Mouse (Mus musculus) midbrain, postnatal 0 days (tissue): Measurements from ENCODE around the gene Oxct1. TPM values are rescaled to one million over a fixed set of nuclear protein-coding genes. Genes with fewer than 3 reads are reported as not detected.

Experiments
- ATAC-seq: fragments of 200-750 bp; cut with Nextera tagmentation; 2 replicates; pipeline ENCODE4 v1.8.0; 2017; ENCODE audit warnings: moderate number of reproducible peaks, mild to moderate bottlenecking, moderate TSS enrichment, moderate library complexity; ENCODE audit not compliant: low FRiP score
- DNase-seq: peaks from one replicate; pipeline ENCODE4 v3.0.0-alpha.2; 2015; ENCODE audit warnings: low spot score
- H3K27ac ChIP-seq: fragments of 300-500 bp; sonication (generic); 2 replicates; pipeline ENCODE4 v1.5.1; 2014; ENCODE audit warnings: low read depth, mild to moderate bottlenecking, low read length, mixed read lengths
- H3K27me3 ChIP-seq: fragments of 300-500 bp; sonication (generic); 2 replicates; pipeline ENCODE4 v1.6.1; 2014; ENCODE audit warnings: low read length, control low read depth, mixed read lengths; ENCODE audit not compliant: insufficient read depth
- H3K36me3 ChIP-seq: fragments of 300-500 bp; sonication (generic); 2 replicates; pipeline ENCODE4 v1.6.1; 2014; ENCODE audit warnings: low read length, control low read depth, mixed read lengths; ENCODE audit not compliant: insufficient read depth
- H3K4me1 ChIP-seq: fragments of 300-500 bp; sonication (generic); 2 replicates; pipeline ENCODE4 v1.6.1; 2014; ENCODE audit warnings: mild to moderate bottlenecking, control low read depth, antibody characterized with exemption, low read length, mixed read lengths; ENCODE audit not compliant: insufficient read depth
- H3K4me2 ChIP-seq: fragments of 300-500 bp; sonication (generic); 2 replicates; pipeline ENCODE4 v1.6.1; 2014; ENCODE audit warnings: low read depth, mild to moderate bottlenecking, low read length, mixed read lengths; ENCODE audit not compliant: poor library complexity, severe bottlenecking
- H3K4me3 ChIP-seq: fragments of 300-500 bp; sonication (generic); 2 replicates; pipeline ENCODE4 v1.5.1; 2014; ENCODE audit warnings: low read depth, mild to moderate bottlenecking, low read length, moderate library complexity
- H3K9ac ChIP-seq: fragments of 300-500 bp; sonication (generic); replicated peaks from 2 replicates; pipeline ENCODE4 v1.6.1; 2014; ENCODE audit warnings: mild to moderate bottlenecking, low read length, moderate library complexity, mixed read lengths; ENCODE audit not compliant: poor library complexity, severe bottlenecking
- H3K9me3 ChIP-seq: fragments of 300-500 bp; sonication (generic); 2 replicates; pipeline ENCODE4 v1.6.1; 2016; ENCODE audit warnings: low read length, control low read depth
- CTCF ChIP-seq: IDR thresholded peaks from 2 replicates; pipeline ENCODE4 v1.5.1; 2016; ENCODE audit warnings: antibody characterized with exemption, mild to moderate bottlenecking
- WGBS: fragments of 180-500 bp; shearing (Covaris S2); extraction: QIAGEN DNeasy Blood & Tissue Kit; methylation state at CpG from one replicate; pipeline ENCODE4 v1.1.7; 2014; 5-methylcytosine and 5-hydroxymethylcytosine counted together
- polyA plus RNA-seq: library from polyadenylated mRNA; unstranded; fragments of >200 nt; fragmentation: Nextera tagmentation; extraction: Ambion mirVana; gene quantifications from 2 replicates; pipeline ENCODE4 v1.2.1, GENCODE M21; 2015
- total RNA-seq: library from RNA; depleted of rRNA; stranded (reverse); fragments of >200 nt; gene quantifications from 2 replicates; pipeline ENCODE4 v1.2.3, GENCODE M21; 2014

Gene Oxct1
- total and polyA plus RNA-seq, 2 experiments from 2014 or later, result 240 to 461 TPM

- DNase-seq (no peak), ATAC-seq (no peak)
- Histone ChIP-seq H3K36me3 (peaks cover 14% of the 10 kb centered on the region; the same call in 1 of the 2 replicates), H3K9ac (no peak overlapping the region), H3K27ac (no peak overlapping the region), H3K4me3 (no peak overlapping the region), H3K4me2 (no peak overlapping the region), H3K27me3 (no peaks in the 10 kb centered on the region), H3K9me3 (no peaks in the 10 kb centered on the region), H3K4me1 (no peaks in the 10 kb centered on the region)
- TF ChIP-seq CTCF, result no peak
- 76% methylated on average over 4 of the region's 4 CpGs for WGBS
Observed at GRCm38 (mm10) chr15:4087446-4087845, 61.3 kb downstream of the Oxct1 start.

GRCm38 (mm10) chr15:4087914-4088313, 61.7 kb downstream of the Oxct1 start:
- no peaks in the 10 kb centered on the region for H3K27me3 ChIP-seq
- no peak for TF ChIP-seq CTCF
- no peaks in the 10 kb centered on the region for H3K4me1 ChIP-seq
- peaks cover 14% of the 10 kb centered on the region; the same call in 1 of the 2 replicates for H3K36me3 ChIP-seq
- WGBS, result 48% methylated on average over 7 of the region's 7 CpGs
- DNase-seq, result no peak
- no peak for ATAC-seq
- no peak overlapping the region for H3K27ac ChIP-seq
- no peak overlapping the region for H3K4me2 ChIP-seq
- no peak overlapping the region for H3K4me3 ChIP-seq
- no peaks in the 10 kb centered on the region for H3K9me3 ChIP-seq
- H3K9ac ChIP-seq, result no peak overlapping the region

DNA sequence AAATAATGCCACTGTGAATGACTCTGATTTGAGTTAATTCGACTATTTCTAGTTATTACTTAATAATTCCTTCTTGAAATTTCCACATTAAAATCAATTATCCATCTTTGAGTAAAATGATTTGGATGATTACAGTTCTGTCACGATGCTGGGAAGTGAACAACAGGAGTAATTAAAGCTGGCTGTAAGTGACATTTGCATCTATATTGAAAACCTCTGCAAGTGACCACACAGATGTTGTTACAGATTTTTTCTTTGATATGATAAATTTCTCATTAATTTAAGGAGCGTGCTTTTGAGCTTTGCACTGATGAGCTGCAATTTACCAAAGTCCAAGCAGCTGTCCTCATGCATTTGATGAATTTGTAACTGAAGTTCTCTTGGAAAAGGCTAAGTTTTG, 64.4 kb downstream of the Oxct1 start:
- ATAC-seq (no peak), DNase-seq (no peak)
- WGBS, result 73% methylated on average over 3 of the region's 3 CpGs

GRCm38 (mm10) chr15:4092586-4092985, 66.4 kb downstream of the Oxct1 start:
- H3K4me2 ChIP-seq, result no peak overlapping the region
- TF ChIP-seq CTCF, result no peak
- no peak for DNase-seq
- no peak overlapping the region for H3K9ac ChIP-seq
- no peaks in the 10 kb centered on the region for H3K9me3 ChIP-seq
- no peaks in the 10 kb centered on the region for H3K4me1 ChIP-seq
- H3K36me3 ChIP-seq, result peaks cover 16% of the 10 kb centered on the region; the same call in 1 of the 2 replicates
- H3K27me3 ChIP-seq, result no peaks in the 10 kb centered on the region
- H3K4me3 ChIP-seq, result no peak overlapping the region
- H3K27ac ChIP-seq, result no peak overlapping the region
- 96% methylated on average over 2 of the region's 2 CpGs for WGBS
- no peak for ATAC-seq

More for the DNA sequence above, 64.4 kb downstream of the Oxct1 start:
- Histone ChIP-seq H3K4me1 (no peaks in the 10 kb centered on the region), H3K4me2 (no peak overlapping the region), H3K4me3 (no peak overlapping the region), H3K27ac (no peak overlapping the region), H3K9ac (no peak overlapping the region), H3K36me3 (peaks cover 16% of the 10 kb centered on the region; the same call in 1 of the 2 replicates), H3K9me3 (no peaks in the 10 kb centered on the region), H3K27me3 (no peaks in the 10 kb centered on the region)
- TF ChIP-seq CTCF, result no peak

DNA sequence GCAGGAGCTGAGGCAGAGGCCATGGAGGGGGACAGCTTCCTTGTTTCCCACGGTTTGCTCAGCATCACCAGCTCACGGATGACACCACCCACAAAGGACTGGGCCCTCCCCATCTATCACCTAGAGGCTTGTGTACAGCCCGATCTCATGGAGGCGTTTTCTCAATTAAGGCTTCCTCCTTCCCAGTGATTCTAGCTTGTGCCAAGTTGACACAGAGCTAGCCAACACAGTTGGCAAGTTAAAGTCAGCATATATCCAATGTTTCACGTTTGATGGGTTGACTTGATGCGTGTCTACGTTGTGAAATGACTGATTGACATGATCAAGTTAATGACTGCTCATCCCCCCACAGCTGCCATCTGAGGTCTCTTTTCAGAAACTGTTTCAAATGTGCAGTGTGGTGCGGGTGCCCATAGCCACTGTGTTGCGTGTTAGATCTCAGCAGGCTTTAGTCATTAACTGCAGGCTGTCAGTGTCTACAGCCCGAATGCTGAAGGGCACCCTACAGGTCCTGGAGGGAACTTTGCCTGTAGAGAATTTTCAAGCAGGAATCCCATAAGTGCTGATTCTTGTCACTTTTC, 74.2 kb downstream of the Oxct1 start:
- DNase-seq, result no peak

DNA sequence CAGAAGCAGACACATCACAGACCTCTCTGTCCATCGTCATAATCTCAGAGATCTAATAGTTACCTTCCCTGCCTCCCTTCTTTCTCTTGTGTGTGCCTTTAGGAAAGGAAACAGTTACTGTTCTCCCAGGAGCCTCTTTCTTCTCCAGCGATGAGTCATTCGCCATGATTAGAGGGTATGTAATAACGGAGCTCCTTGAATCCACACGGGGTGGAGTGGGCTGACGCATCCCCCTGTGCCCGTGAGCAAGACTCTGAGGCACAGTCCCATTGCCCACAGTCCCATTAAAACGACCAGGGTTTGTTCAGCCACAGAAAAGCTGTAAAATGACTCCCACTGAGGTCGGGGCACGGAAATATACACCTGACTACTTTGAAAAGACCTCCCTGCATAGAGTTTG, 74.8 kb downstream of the Oxct1 start:
- no peak overlapping the region for H3K27ac ChIP-seq
- H3K27me3 ChIP-seq, result no peaks in the 10 kb centered on the region
- no peaks in the 10 kb centered on the region for H3K4me1 ChIP-seq
- H3K9me3 ChIP-seq, result no peaks in the 10 kb centered on the region
- no peak for TF ChIP-seq CTCF
- no peak overlapping the region for H3K9ac ChIP-seq
- DNase-seq (no peak), ATAC-seq (no peak)
- H3K36me3 ChIP-seq, result peaks cover 19% of the 10 kb centered on the region
- H3K4me3 ChIP-seq, result no peak overlapping the region
- WGBS, result 91% methylated on average over 10 of the region's 10 CpGs
- no peak overlapping the region for H3K4me2 ChIP-seq

More for the DNA sequence above, 74.2 kb downstream of the Oxct1 start:
- WGBS, result 91% methylated on average over 10 of the region's 10 CpGs
- no peak for ATAC-seq
- Histone ChIP-seq H3K27ac (no peak overlapping the region), H3K4me1 (no peaks in the 10 kb centered on the region), H3K4me3 (no peak overlapping the region), H3K27me3 (no peaks in the 10 kb centered on the region), H3K4me2 (no peak overlapping the region), H3K36me3 (peaks cover 21% of the 10 kb centered on the region), H3K9ac (no peak overlapping the region), H3K9me3 (no peaks in the 10 kb centered on the region)
- TF ChIP-seq CTCF, result no peak
